Mouse (Mus musculus) ES-Bruce4 (cell line): ENCODE measurements at regions not wholly inside any gene's neighbourhood (a gene's known extent, or its start where the extent isn't known, plus 50 kb on each side); places are given as distances from the start of the nearest gene placed in this dataset.

Experiments
- CTCF ChIP-seq: IDR thresholded peaks from one replicate; pipeline ENCODE4 v1.8.1; 2011; ENCODE audit warnings: low read depth, low read length
- EP300 ChIP-seq: IDR thresholded peaks from 2 replicates; pipeline ENCODE4 v1.6.1; 2011; ENCODE audit warnings: low read depth, low read length; ENCODE audit not compliant: insufficient read depth
- POLR2A ChIP-seq: IDR thresholded peaks from one replicate; pipeline ENCODE4 v1.8.1; 2011; ENCODE audit warnings: low read length; ENCODE audit not compliant: insufficient read depth

DNA sequence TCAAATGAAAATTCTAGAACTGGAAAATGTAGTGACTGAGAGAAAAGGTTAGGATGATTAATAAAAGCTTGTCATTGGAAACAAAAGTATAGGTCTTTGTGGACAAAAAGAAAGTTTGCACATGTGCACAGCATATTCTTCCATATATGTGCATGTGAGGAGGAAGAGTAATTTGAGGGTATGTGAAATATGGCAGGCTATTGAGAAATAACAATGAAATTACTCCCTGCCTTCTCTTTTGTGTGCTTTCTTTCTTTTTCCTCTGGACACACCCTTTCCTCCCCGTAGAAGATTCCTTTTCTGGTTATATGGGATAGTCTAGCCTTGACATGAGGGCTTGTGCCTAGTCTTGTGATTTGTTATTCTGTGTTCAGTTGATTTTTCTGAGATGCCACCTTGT is 301.9 kb downstream of the Ptprc start:
- TF ChIP-seq CTCF (no peak), EP300 (no peak), POLR2A (no peak)
